Mouse (Mus musculus): ENCODE data around the gene Sox12.

DNA sequence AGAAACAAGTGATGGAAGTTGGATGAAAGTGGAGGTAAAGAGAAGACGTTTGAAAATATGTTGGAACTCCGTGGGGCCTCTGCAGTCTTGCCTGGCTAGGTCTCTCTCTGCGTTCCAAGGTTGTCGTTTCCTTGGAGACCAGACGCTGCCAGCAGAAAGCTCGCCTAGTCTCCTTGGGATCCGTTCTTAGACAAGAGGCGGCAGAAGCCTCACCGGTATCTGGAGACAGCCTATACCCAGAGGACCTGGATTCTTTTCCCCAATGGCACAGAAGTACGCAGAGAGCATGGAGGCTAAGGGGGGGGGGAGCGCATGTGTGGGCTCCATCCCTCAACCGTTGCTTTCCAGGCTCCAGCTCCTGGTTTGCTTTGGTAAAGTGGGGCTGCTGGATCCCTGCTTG is 29.6 kb upstream of the Sox12 start:
- no peak for TF ChIP-seq CTCF (IDR thresholded peaks at IDR 0.05; ENCODE audit: extremely low read depth, insufficient read depth, low read length)
- TF ChIP-seq POLR2A (IDR thresholded peaks at IDR 0.05; ENCODE audit: extremely low read depth, insufficient read depth, low read length) = no peak

Measured in cortical plate, adult 2 months (tissue).